Mouse (Mus musculus): ENCODE measurements around the gene Klhl32.
"Not testable (repeated sequence)": the region's sequence is repeated elsewhere in the genome, so short reads cannot be mapped to it uniquely, and the experiment has no call there.

Klhl32 gene

GRCm38 (mm10) chr4:24793726-24794345 lies 57.1 kb downstream of the Klhl32 start:
- no peak for DNase-seq

GRCm38 (mm10) chr4:24792416-24792981 lies 58.4 kb downstream of the Klhl32 start:
- DNase-seq, result no peak

DNA sequence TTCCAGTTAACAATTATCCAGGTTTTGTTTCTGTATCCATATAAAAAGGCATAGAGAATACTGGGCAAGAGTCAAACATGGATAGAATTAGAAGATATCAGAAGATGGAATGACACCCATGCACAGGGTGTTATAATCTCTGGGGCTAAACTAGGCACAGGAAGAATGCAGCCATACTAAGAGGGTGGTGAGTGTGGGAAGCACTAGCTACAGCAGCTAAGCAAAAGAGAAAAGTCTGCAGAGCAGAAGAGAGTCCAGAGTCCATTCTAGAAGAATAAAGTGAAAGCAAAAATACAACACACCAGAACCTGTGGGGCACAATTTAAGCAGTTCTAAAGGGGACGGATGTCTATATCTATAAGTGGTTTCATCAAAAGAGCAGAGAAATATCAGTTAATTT lies 61.6 kb downstream of the Klhl32 start:
- DNase-seq, result no peak

- DNase-seq, result no peak
These were observed 65.0 kb downstream of the Klhl32 start for GRCm38 (mm10) chr4:24785757-24786532.

DNA sequence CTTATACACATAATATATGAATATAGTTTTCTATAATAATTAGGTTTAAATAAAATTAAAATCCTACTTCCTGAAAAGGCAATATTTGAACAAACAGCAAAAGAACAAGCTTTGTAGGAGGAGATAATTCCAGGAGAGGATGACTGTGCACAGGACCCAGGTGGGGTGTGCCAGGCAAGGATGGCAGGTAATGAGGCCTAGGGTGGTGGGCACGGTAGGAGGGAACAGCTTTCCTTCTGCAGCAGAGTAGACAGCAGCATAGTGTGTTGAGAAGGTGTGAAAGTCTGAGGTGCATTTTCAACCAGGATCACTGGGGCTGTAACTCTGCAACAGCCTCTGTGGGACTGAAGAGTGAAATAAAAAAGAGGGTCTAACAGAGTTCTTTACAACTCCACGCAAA lies 85.0 kb downstream of the Klhl32 start:
- DNase-seq, result no peak

DNA sequence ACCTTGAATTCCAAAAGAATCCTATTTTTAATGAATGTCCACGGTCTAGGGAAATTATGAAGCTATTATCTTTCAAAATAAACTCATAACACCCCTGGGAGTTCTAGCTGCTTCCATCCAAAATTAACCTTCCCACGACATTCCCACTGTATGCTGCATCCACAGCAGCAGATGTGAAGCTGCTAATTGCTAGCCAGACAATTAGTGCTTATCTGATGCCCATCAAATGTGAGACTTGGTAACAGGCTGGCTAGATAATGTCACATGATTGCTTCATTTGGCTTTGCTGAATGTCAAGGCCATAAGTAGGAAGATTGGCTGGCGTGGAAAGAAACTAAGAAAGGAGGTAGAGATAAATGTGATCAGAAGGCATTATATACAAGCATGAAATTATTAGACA lies 85.5 kb downstream of the Klhl32 start:
- no peak for DNase-seq

DNA sequence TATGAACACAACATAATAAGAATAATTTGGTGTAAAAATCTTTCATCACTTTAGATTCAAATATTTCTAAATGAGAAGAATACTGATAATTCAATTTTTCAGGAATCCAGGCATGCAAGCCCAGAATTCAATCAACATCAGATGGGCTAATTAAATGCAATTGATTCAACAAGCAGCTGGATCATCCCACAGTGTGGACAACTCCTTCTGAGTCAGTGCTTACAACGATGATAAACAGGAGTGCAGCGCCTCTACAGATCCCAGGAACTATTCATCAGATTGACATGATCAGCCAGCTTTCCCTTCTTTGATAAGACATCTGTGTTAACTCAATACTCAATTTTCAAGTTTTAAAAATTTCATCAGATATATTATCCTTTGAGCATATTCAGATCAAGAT lies 86.4 kb downstream of the Klhl32 start:
- DNase-seq, result no peak

DNA sequence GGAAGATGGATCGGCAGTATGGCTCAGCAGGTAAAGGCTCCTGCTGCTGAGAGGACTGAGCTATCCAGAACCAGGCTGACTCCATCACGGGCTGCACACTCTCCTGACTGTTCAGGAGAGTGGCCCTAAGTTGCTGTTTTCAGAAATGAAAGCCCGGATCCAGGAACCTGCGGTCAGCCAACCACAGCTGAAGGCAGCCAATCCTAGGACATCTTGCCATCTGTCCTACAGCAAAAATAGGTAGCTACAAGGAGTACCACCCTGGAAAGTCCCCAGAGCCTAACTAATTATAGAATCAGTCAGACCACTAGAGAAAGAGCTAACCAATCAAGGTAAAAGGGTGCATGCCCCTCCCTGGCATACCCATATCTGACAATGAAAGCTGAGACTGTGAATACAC lies 87.5 kb downstream of the Klhl32 start:
- no peak for DNase-seq

- no peak for DNase-seq
These were observed 92.0 kb downstream of the Klhl32 start for GRCm38 (mm10) chr4:24758954-24759353.

DNA sequence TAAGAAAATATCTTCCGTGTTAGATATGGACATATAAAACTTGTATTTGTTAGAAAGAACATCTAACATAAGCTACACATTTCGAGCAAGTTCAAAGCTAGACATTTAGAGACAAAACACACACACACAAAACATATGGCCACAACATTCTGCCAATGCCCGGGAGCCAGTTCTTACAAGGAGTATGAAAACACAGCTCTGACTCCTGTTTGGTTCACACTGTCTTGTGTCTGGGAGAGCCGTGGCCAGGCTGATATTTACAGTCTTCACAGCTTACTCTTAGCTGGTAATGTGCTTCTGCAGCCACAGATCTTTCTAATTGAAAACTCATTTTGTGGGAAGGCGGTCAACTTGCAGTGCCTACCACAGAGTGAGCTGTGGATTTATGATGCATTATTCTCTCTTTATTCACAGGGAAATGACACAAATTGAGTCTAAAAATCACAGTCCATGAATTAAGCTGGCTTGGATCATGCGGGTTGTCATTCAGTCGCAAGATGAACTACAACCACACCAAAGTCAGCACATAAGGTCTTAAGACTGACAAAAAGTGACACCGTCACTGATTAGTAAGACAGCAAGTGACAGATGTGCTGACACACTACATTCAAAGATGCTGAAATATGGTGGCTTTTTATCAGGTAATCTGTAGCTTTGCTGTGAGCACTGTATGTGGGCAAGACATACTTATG lies 98.3 kb downstream of the Klhl32 start:
- DNase-seq, result no peak

DNA sequence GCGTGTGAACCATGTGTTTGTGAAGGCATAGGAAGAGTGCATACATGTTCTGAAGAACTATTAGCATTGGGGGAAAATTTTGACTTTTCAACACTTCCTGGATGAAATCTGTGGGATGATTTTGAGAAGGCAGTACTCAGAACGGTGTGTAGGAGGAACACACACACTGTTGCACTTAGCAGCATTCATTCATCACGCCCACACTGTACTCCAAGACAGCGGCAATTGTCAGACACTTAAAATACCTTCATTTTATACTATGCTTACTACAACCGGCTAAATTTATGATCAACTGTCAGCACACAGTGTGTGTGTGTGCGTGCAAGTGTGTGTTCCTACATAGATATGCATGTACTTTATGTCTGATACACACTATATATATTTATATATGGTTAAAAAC lies 113.8 kb downstream of the Klhl32 start:
- no peak for DNase-seq

DNA sequence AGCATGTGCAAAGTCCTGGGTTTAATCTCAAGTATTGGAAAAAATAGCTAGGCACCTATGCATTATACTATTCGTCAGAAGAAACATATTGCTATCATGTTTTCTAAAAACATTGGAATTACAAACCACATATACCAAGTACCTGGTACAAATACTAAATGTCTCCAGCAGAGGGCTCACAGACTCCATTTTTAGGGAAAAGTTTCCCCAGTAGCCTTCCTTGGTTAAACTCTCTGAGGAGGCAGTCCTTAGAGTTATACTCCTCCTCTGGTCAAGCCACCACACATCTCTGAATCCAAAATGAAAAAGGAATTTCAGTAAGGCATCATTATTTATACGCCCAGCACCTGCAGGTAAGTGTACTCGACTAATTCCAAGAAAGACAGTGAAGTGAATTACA lies 130.1 kb downstream of the Klhl32 start:
- DNase-seq, result peak; percentile 72

GRCm38 (mm10) chr4:24715559-24715958 lies 135.4 kb downstream of the Klhl32 start:
- DNase-seq, result no peak

DNA sequence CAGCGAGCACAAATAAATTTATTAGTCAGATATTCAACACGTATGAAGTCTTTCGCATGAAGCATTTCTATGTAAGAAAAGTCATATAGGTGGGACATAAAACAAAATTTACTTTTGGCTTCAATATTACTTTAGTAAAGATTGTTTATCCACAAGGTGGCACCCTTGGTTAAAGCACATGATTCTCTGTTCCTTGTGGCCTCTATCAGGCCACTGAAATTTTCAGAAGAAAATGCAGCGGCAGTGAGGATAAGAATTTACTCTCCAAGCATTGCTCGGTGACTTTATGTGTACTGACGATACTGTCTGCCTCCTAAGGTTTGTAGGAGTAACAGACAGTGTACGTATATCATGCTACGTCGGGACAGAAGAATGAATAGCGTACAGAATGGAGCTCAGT lies 136.6 kb downstream of the Klhl32 start:
- DNase-seq, result no peak

DNA sequence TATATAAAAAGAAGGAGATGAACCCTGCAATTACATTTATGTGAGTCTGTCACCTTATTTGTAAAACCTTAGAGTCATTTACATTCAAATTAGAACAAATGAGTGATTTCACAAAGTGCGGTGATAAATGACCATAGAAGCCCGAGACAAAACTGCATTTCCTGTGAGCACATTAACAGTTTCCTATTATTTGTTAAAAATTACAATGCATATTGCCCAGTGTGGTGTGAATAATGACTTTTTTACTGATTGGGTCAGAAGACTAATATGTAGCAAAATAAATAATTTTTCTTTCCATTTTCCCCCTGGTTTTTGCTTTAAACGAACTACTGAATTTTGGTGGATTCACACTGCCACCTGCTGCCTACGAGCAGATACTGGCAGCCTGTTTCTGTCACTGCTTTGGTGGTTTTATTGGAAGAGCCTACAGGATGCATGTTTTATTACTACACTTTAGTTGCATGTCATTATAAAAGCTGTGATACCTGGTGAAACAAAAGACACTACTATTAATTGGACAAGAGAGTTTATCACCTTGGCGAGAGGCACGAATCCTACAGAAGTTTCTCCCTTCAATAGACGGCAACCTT lies 152.3 kb downstream of the Klhl32 start:
- peak; percentile 7 for DNase-seq

DNA sequence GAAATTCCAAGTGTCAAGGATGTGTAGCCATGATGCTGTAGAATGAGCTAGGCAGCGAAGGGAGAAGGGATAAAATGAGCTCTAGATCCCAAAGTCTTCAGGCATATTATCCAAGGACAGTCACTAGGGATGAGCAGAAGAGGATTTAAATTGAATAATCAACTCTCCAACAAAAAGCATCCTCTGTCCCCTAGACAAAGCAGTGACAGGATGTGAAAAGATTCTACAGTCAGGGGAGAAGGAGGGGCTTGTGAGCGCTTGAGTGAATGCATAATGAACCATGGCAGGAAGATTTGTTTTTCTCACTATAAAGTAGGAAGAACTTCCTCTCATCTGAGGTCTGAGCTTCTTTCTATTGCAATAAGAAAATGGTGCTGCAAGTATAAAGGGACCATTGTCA lies 170.8 kb downstream of the Klhl32 start:
- DNase-seq, result no peak

DNA sequence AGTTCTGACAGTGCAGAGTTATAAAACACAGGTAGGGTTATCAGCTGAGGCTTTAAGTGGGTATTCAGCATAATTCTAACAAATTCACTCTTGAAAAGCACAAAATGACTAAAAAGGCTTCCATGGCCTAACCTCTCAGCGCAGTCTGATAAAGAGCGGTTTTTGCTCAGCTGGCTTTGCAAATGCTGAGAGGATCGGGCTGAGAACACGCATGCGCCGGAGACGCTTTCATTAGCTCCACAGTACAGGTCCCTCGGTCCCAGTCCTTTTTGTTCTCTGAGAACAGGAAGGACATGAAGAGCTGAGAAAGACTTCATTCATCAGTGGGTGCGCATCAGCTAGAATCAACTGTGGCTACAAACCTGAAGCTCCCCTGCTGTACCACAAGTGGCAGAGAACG lies 180.9 kb downstream of the Klhl32 start:
- DNase-seq, result no peak

DNA sequence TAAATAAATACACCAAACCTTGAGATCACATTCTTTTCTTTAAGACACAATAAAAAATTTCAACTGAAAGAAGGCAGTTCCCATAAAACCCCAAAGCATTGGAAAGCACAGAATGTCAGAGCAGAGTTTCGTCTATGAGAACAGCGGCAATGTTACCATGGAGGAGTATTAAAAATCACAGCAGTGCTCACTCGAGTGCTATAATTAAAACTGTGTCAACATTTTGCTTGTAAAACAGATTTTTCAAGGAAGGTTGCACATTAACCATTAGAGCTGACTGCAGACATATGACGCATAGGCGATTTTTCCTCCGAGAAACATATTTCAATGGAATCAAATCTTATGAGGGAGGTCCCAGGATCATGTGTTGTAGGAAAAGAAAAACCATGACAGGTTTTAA lies 191.7 kb downstream of the Klhl32 start:
- DNase-seq, result no peak

- DNase-seq, result not testable (repeated sequence)
These were observed 206.2 kb downstream of the Klhl32 start for GRCm38 (mm10) chr4:24644735-24645134.

DNA sequence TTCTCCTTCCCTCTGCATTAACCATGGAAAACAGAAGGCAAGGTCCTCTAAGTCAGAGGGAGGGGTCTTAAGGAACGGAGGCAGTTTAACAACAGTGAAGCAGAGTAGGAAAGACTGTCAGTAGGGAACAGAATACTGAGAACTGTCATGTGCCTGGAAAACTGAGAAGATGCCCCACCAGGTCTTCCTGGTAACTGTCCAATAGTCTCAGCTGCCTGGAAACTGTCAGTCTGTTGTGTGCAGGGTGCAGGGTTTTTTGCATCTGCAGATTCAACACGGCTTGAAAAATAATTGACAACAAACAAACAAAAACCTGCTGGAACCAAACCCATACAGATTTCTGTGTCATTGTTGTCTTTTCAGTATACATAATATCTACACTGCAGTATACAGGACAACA lies 208.6 kb downstream of the Klhl32 start:
- DNase-seq, result no peak

DNA sequence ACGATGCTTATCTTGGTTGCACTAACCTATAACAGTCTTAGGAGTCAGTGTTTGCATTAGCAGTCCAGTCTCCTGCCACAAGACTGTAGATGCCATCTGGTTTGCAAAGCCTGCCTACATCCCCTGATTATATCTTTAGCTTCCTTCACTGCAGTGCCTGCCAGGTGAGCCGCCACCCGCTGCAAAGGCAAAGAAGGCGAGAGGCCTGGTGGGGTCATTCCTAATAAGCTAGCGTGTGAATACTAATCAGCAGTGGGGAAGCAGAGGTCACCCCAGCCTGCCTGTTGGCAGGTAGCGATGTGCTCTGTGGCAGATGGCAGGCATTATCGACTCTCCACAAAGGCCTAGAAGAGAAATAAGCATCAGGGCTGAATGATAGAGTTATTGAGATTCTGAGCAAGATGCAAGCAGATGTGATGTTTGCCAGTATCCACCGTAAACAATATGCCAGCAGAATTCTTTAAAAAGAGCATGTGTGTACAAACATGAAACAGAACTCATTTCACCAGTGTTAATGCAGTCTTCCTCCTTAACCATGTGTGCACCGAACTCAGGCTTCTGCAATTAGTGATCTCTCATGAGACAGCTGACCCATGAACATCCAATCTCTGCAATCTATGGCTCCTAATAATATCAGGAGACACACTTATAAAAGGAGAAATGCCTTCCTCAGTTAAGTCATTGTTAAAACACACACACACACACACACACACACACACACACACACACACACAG lies 219.6 kb downstream of the Klhl32 start:
- DNase-seq, result no peak

DNA sequence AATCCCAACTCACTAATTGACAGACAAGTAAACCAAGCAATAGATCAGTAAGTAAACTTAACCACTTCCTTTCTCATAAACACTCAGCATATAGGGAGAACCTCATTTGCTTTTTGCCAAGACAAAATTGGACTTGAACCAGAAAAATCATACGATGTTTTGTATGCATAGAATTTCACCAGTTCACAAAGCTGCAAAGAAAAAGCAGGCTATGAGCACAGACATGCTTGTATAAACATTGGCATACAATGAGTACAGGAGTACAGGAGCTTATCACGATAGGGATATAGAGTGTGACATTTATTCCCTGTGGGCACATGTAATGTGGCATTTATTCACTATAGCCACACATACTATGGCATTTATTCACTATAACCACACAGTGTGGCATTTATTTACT lies 220.5 kb downstream of the Klhl32 start:
- no peak for DNase-seq

GRCm38 (mm10) chr4:24627871-24628270 lies 223.1 kb downstream of the Klhl32 start:
- no peak for DNase-seq
